Mouse (Mus musculus) erythroblast, embryonic 14.5 days (primary cell): Measurements from ENCODE around the gene Slc4a3.

Experiments
- GATA1 ChIP-seq: IDR thresholded peaks from 2 replicates; pipeline ENCODE4 v1.6.1; 2012; ENCODE audit warnings: low read length, inconsistent platforms, mixed read lengths
- TAL1 ChIP-seq: IDR thresholded peaks from 3 replicates; pipeline ENCODE4 v1.6.1; 2012; ENCODE audit warnings: low read length, inconsistent platforms, mixed read lengths

- TF ChIP-seq TAL1 (no peak), GATA1 (no peak)
These were observed 9.6 kb downstream of the Slc4a3 start for GRCm38 (mm10) chr1:75555680-75556079.
